Mouse (Mus musculus) E14TG2a.4 (cell line): ENCODE measurements around the gene Drd3.

Experiments
- H3K27me3 ChIP-seq: 2 replicates; pipeline ENCODE4 v1.6.1; 2014; ENCODE audit warnings: low read length, control low read depth; ENCODE audit not compliant: insufficient read depth
- H3K36me3 ChIP-seq: 2 replicates; pipeline ENCODE4 v1.6.1; 2014; ENCODE audit warnings: low read length, control low read depth; ENCODE audit not compliant: insufficient read depth
- H3K4me1 ChIP-seq: replicated peaks from 2 replicates; pipeline ENCODE4 v1.6.1; 2014; ENCODE audit warnings: low read depth, low read length, control low read depth
- H3K4me3 ChIP-seq: replicated peaks from 2 replicates; pipeline ENCODE4 v1.5.1; 2014; ENCODE audit warnings: mild to moderate bottlenecking, low read length
- H3K9me3 ChIP-seq: 2 replicates; pipeline ENCODE4 v1.6.1; 2014; ENCODE audit warnings: low read length, control low read depth
- CTCF ChIP-seq: conservative IDR thresholded peaks from 2 replicates; pipeline ENCODE4 v1.5.1; 2014; ENCODE audit warnings: low read length
- NANOG ChIP-seq: IDR thresholded peaks from 2 replicates; pipeline ENCODE4 v1.6.1; 2014; ENCODE audit warnings: borderline replicate concordance, low read length, mixed read lengths
- POU5F1 ChIP-seq: IDR thresholded peaks from 2 replicates; pipeline ENCODE4 v1.6.1; 2014; ENCODE audit warnings: low read length, borderline replicate concordance

The Drd3 gene

GRCm38 (mm10) chr16:43804364-43804763, 50.5 kb downstream of the Drd3 start:
- Histone ChIP-seq H3K36me3 (no peaks in the 10 kb centered on the region), H3K27me3 (no peaks in the 10 kb centered on the region), H3K9me3 (no peaks in the 10 kb centered on the region), H3K4me3 (no peak overlapping the region), H3K4me1 (peaks cover 39% of the 10 kb centered on the region)
- TF ChIP-seq NANOG (no peak), CTCF (no peak), POU5F1 (no peak)

- H3K9me3 ChIP-seq = no peaks in the 10 kb centered on the region
- H3K4me3 ChIP-seq = no peak overlapping the region
- H3K36me3 ChIP-seq = no peaks in the 10 kb centered on the region
- no peaks in the 10 kb centered on the region for H3K27me3 ChIP-seq
- H3K4me1 ChIP-seq = peaks cover 17% of the 10 kb centered on the region
- no peak for TF ChIP-seq CTCF
- no peak for TF ChIP-seq POU5F1
- TF ChIP-seq NANOG = no peak
These were observed 53.2 kb downstream of the Drd3 start for GRCm38 (mm10) chr16:43807048-43807447.

- no peaks in the 10 kb centered on the region for H3K9me3 ChIP-seq
- peaks cover 8% of the 10 kb centered on the region for H3K4me1 ChIP-seq
- H3K27me3 ChIP-seq = no peaks in the 10 kb centered on the region
- TF ChIP-seq CTCF (no peak), POU5F1 (no peak), NANOG (no peak)
- H3K36me3 ChIP-seq = no peaks in the 10 kb centered on the region
- no peak overlapping the region for H3K4me3 ChIP-seq
These were observed 55.6 kb downstream of the Drd3 start for GRCm38 (mm10) chr16:43809429-43809828.

- Histone ChIP-seq H3K4me1 (peaks cover 19% of the 10 kb centered on the region), H3K9me3 (no peaks in the 10 kb centered on the region), H3K4me3 (no peak overlapping the region), H3K27me3 (no peaks in the 10 kb centered on the region), H3K36me3 (no peaks in the 10 kb centered on the region)
- no peak for TF ChIP-seq POU5F1
- TF ChIP-seq NANOG = no peak
- TF ChIP-seq CTCF = no peak
These were observed 57.6 kb downstream of the Drd3 start for GRCm38 (mm10) chr16:43811402-43811801.

GRCm38 (mm10) chr16:43814644-43815043, 60.8 kb downstream of the Drd3 start:
- TF ChIP-seq CTCF = no peak
- Histone ChIP-seq H3K9me3 (no peaks in the 10 kb centered on the region), H3K4me1 (peaks cover 22% of the 10 kb centered on the region), H3K4me3 (no peak overlapping the region), H3K27me3 (no peaks in the 10 kb centered on the region; the same call in 1 of the 2 replicates), H3K36me3 (no peaks in the 10 kb centered on the region)

- no peak for TF ChIP-seq CTCF
- TF ChIP-seq NANOG = no peak
- no peak for TF ChIP-seq POU5F1
- Histone ChIP-seq H3K36me3 (no peaks in the 10 kb centered on the region), H3K9me3 (no peaks in the 10 kb centered on the region), H3K4me1 (peaks cover 26% of the 10 kb centered on the region), H3K27me3 (no peaks in the 10 kb centered on the region; the same call in 1 of the 2 replicates), H3K4me3 (no peak overlapping the region)
These were observed 62.5 kb downstream of the Drd3 start for GRCm38 (mm10) chr16:43816321-43816720.

GRCm38 (mm10) chr16:43818404-43818803, 64.6 kb downstream of the Drd3 start:
- Histone ChIP-seq H3K4me3 (no peak overlapping the region), H3K27me3 (no peaks in the 10 kb centered on the region; the same call in 1 of the 2 replicates), H3K36me3 (no peaks in the 10 kb centered on the region), H3K4me1 (peaks cover 26% of the 10 kb centered on the region), H3K9me3 (no peaks in the 10 kb centered on the region)
- TF ChIP-seq POU5F1 (no peak), NANOG (no peak), CTCF (no peak)

GRCm38 (mm10) chr16:43827492-43827891, 73.7 kb downstream of the Drd3 start:
- Histone ChIP-seq H3K27me3 (no peaks in the 10 kb centered on the region), H3K4me1 (no peaks in the 10 kb centered on the region), H3K9me3 (no peaks in the 10 kb centered on the region), H3K4me3 (no peak overlapping the region), H3K36me3 (no peaks in the 10 kb centered on the region)
- no peak for TF ChIP-seq POU5F1
- TF ChIP-seq CTCF = no peak
- no peak for TF ChIP-seq NANOG

GRCm38 (mm10) chr16:43831957-43832356, 78.1 kb downstream of the Drd3 start:
- H3K4me1 ChIP-seq = no peaks in the 10 kb centered on the region
- TF ChIP-seq POU5F1 (no peak), NANOG (no peak), CTCF (no peak)
- H3K27me3 ChIP-seq = no peaks in the 10 kb centered on the region
- H3K4me3 ChIP-seq = no peak overlapping the region
- no peaks in the 10 kb centered on the region for H3K36me3 ChIP-seq
- no peaks in the 10 kb centered on the region for H3K9me3 ChIP-seq
